Mouse (Mus musculus) ES-Bruce4 (cell line): ENCODE measurements around the gene Upp2.

Source experiments
- CTCF ChIP-seq: IDR thresholded peaks from one replicate; pipeline ENCODE4 v1.8.1; 2011; ENCODE audit warnings: low read depth, low read length
- EP300 ChIP-seq: IDR thresholded peaks from 2 replicates; pipeline ENCODE4 v1.6.1; 2011; ENCODE audit warnings: low read depth, low read length; ENCODE audit not compliant: insufficient read depth

GRCm38 (mm10) chr2:58557045-58557845 is 9.9 kb upstream of the Upp2 start:
- TF ChIP-seq EP300 (no peak), CTCF (no peak)
